Mouse (Mus musculus) hindbrain, embryonic 16.5 days (tissue): ENCODE results near the gene Frmd4b. TPM values are rescaled to one million over a fixed set of nuclear protein-coding genes. Genes with fewer than 3 reads are reported as not detected.

Source experiments
- ATAC-seq: fragments of 200-750 bp; cut with Nextera tagmentation; 2 replicates; pipeline ENCODE4 v1.8.0; 2017; ENCODE audit warnings: moderate TSS enrichment, moderate library complexity
- H3K27ac ChIP-seq: fragments of 300-500 bp; sonication (generic); 2 replicates; pipeline ENCODE4 v1.5.1; 2014; ENCODE audit warnings: low read depth, mild to moderate bottlenecking, control low read depth, low read length, moderate library complexity
- H3K27me3 ChIP-seq: fragments of 300-500 bp; sonication (generic); replicated peaks from 2 replicates; pipeline ENCODE4 v1.6.1; 2014; ENCODE audit warnings: low read length; ENCODE audit not compliant: control insufficient read depth, insufficient read depth
- H3K36me3 ChIP-seq: fragments of 300-500 bp; sonication (generic); 2 replicates; pipeline ENCODE4 v1.6.1; 2014; ENCODE audit warnings: mild to moderate bottlenecking, low read length, moderate library complexity, mixed read lengths; ENCODE audit not compliant: control insufficient read depth, insufficient read depth
- H3K4me1 ChIP-seq: fragments of 300-500 bp; sonication (generic); 2 replicates; pipeline ENCODE4 v1.6.1; 2014; ENCODE audit warnings: low read depth, low read length; ENCODE audit not compliant: control insufficient read depth, insufficient read depth
- H3K4me2 ChIP-seq: fragments of 300-500 bp; sonication (generic); 2 replicates; pipeline ENCODE4 v1.6.1; 2014; ENCODE audit warnings: mild to moderate bottlenecking, low read length, control low read depth, moderate library complexity
- H3K4me3 ChIP-seq: fragments of 300-500 bp; sonication (generic); 2 replicates; pipeline ENCODE4 v1.5.1; 2014; ENCODE audit warnings: mild to moderate bottlenecking, low read length, control low read depth, moderate library complexity
- H3K9ac ChIP-seq: fragments of 300-500 bp; sonication (generic); 2 replicates; pipeline ENCODE4 v1.6.1; 2014; ENCODE audit warnings: low read depth, mild to moderate bottlenecking, control low read depth, low read length, moderate library complexity
- H3K9me3 ChIP-seq: fragments of 300-500 bp; sonication (generic); 2 replicates; pipeline ENCODE4 v1.6.1; 2014; ENCODE audit warnings: mild to moderate bottlenecking, low read length, moderate library complexity; ENCODE audit not compliant: control insufficient read depth
- WGBS: fragments of 180-500 bp; shearing (Covaris S2); extraction: QIAGEN DNeasy Blood & Tissue Kit; methylation state at CpG from one replicate; pipeline ENCODE4 v1.1.7; 2014; 5-methylcytosine and 5-hydroxymethylcytosine counted together
- polyA plus RNA-seq: library from polyadenylated mRNA; unstranded; fragments of >200 nt; fragmentation: Nextera tagmentation; extraction: Ambion mirVana; gene quantifications from 2 replicates; pipeline ENCODE4 v1.2.1, GENCODE M21; 2015

Frmd4b gene
- polyA plus RNA-seq, 1 experiment from 2014 or later: 15.8 TPM

DNA sequence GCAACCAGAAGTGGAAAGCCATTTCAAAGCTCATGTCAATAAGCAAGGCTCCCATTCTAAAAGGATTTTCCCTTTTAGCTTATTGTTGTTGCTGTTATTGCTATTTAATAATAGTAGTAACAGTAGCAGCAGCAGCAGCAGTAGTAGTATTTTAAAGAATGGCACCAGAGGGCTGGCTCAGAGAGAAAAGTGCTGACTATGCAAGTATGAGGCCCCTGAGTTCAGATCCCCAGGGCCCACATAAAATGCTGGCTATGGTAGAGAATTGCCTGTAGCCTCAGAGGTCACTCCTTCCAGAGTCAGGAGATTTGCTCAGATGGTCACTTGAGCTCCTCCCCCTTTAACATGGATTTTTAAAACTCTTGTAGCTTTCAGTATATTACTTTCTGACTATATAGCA is 372.1 kb downstream of the Frmd4b start:
- no peak for ATAC-seq

DNA sequence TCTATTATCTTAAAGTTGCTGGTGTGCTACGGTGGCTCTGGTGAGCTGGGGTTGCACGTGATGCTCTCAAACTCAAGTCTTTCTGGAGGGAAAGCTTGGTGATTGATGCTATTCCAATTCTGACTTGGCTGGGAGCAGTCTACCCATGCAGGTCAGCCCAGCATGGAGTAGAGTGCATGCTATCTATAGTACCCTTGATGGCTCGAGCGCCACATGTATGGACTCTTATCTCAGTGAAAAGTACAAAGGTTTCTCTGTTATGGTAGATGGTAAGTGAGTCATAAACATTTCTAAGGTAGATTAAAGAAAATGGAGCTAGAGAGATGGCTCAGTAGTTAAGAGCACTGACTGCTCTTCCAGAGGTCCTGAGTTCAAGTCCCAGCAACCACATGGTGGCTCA is 374.8 kb downstream of the Frmd4b start:
- no peak overlapping the region for H3K27ac ChIP-seq
- H3K9me3 ChIP-seq: 0 out of 2 replicates have a peak, but pooled peaks cover 2% of the 10 kb centered on the region
- no peaks in the 10 kb centered on the region for H3K4me1 ChIP-seq
- no peak for ATAC-seq
- no peaks in the 10 kb centered on the region for H3K27me3 ChIP-seq
- no peak overlapping the region for H3K4me2 ChIP-seq
- H3K9ac ChIP-seq: no peak overlapping the region
- WGBS: 93% methylated on average over 4 of the region's 4 CpGs
- no peak overlapping the region for H3K4me3 ChIP-seq
- H3K36me3 ChIP-seq: no peaks in the 10 kb centered on the region

More for the DNA sequence above, 372.1 kb downstream of the Frmd4b start:
- no peaks in the 10 kb centered on the region for H3K27me3 ChIP-seq
- no peaks in the 10 kb centered on the region for H3K36me3 ChIP-seq
- H3K27ac ChIP-seq: no peak overlapping the region
- no peak overlapping the region for H3K4me3 ChIP-seq
- H3K4me1 ChIP-seq: no peaks in the 10 kb centered on the region
- no peaks in the 10 kb centered on the region for H3K9me3 ChIP-seq
- H3K9ac ChIP-seq: no peak overlapping the region
- H3K4me2 ChIP-seq: no peak overlapping the region

- H3K27me3 ChIP-seq: no peaks in the 10 kb centered on the region
- no peaks in the 10 kb centered on the region for H3K4me1 ChIP-seq
- H3K4me3 ChIP-seq: no peak overlapping the region
- H3K4me2 ChIP-seq: no peak overlapping the region
- 86% methylated on average over 5 of the region's 5 CpGs for WGBS
- no peak overlapping the region for H3K9ac ChIP-seq
- H3K36me3 ChIP-seq: no peaks in the 10 kb centered on the region
- H3K27ac ChIP-seq: no peak overlapping the region
- no peak for ATAC-seq
- H3K9me3 ChIP-seq: peaks cover 2% of the 10 kb centered on the region; the same call in 1 of the 2 replicates
Measured at GRCm38 (mm10) chr6:97240092-97240491, 377.2 kb downstream of the Frmd4b start.

DNA sequence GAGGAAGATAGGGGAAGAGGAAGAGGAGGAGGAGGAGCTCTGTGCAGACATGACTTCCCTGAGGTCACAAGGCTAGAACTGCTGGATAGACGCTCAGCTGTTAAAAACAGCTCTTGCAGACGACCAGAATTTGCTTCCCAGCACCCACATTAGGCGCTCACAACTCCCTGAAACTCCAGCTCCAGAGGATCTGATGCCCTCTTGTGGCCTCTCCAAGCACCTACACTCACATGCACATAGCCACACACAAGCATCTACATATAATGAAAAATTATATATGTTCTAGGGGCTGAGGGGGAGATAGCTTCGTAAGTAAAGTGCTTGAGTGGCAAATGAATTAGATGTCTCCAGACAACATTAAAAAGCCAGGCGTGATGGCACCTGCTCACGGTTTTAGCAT is 378.0 kb downstream of the Frmd4b start:
- H3K4me1 ChIP-seq: no peaks in the 10 kb centered on the region
- H3K4me3 ChIP-seq: no peak overlapping the region
- peaks cover 2% of the 10 kb centered on the region; the same call in 1 of the 2 replicates for H3K9me3 ChIP-seq
- ATAC-seq: no peak
- no peaks in the 10 kb centered on the region for H3K27me3 ChIP-seq
- no peak overlapping the region for H3K4me2 ChIP-seq
- no peaks in the 10 kb centered on the region for H3K36me3 ChIP-seq
- H3K9ac ChIP-seq: no peak overlapping the region
- WGBS: 92% methylated on average over 6 of the region's 6 CpGs
- no peak overlapping the region for H3K27ac ChIP-seq

Other genes with a start within 250 kb of the Frmd4b start
- gene Mitf, start 189.5 kb upstream of the Frmd4b start, polyA plus RNA-seq: 1.6 and 1.9 TPM in 2 replicates